Mouse (Mus musculus) liver, embryonic 15.5 days (tissue): ENCODE measurements around the gene Lrrn4. TPM values are rescaled to one million over a fixed set of nuclear protein-coding genes. Genes with fewer than 3 reads are reported as not detected.

ENCODE experiments used
- ATAC-seq: fragments of 200-750 bp; cut with Nextera tagmentation; 2 replicates; pipeline ENCODE4 v1.8.0; 2017; ENCODE audit warnings: moderate number of reproducible peaks, mild to moderate bottlenecking, moderate library complexity; ENCODE audit not compliant: insufficient read depth
- H3K27ac ChIP-seq: fragments of 300-500 bp; sonication (generic); replicated peaks from 2 replicates; pipeline ENCODE4 v1.5.1; 2015; ENCODE audit warnings: mild to moderate bottlenecking, inconsistent platforms
- H3K27me3 ChIP-seq: fragments of 300-500 bp; sonication (generic); 2 replicates; pipeline ENCODE4 v1.6.1; 2015; ENCODE audit warnings: mild to moderate bottlenecking, inconsistent platforms
- H3K36me3 ChIP-seq: fragments of 300-500 bp; sonication (generic); replicated peaks from 2 replicates; pipeline ENCODE4 v1.6.1; 2015; ENCODE audit warnings: moderate library complexity, mild to moderate bottlenecking, inconsistent platforms
- H3K4me1 ChIP-seq: fragments of 300-500 bp; sonication (generic); replicated peaks from 2 replicates; pipeline ENCODE4 v1.6.1; 2015; ENCODE audit warnings: inconsistent platforms
- H3K4me2 ChIP-seq: fragments of 300-500 bp; sonication (generic); 2 replicates; pipeline ENCODE4 v1.6.1; 2015; ENCODE audit warnings: moderate library complexity, mild to moderate bottlenecking, inconsistent platforms
- H3K4me3 ChIP-seq: fragments of 300-500 bp; sonication (generic); replicated peaks from 2 replicates; pipeline ENCODE4 v1.5.1; 2015; ENCODE audit warnings: mild to moderate bottlenecking, inconsistent platforms
- H3K9ac ChIP-seq: fragments of 300-500 bp; sonication (generic); 2 replicates; pipeline ENCODE4 v1.6.1; 2015; ENCODE audit warnings: moderate library complexity, mild to moderate bottlenecking, inconsistent platforms
- H3K9me3 ChIP-seq: fragments of 300-500 bp; sonication (generic); replicated peaks from 2 replicates; pipeline ENCODE4 v1.6.1; 2016; ENCODE audit warnings: inconsistent platforms
- WGBS: fragments of 180-500 bp; shearing (Covaris S2); methylation state at CpG from one replicate; pipeline ENCODE4 v1.1.7; 2015; ENCODE audit warnings: mixed read lengths; ENCODE audit not compliant: insufficient replicate concordance; 5-methylcytosine and 5-hydroxymethylcytosine counted together
- polyA plus RNA-seq: library from polyadenylated mRNA; unstranded; fragments of >200 nt; fragmentation: Nextera tagmentation; extraction: Ambion mirVana; gene quantifications from 2 replicates; pipeline ENCODE4 v1.2.1, GENCODE M21; 2015

The Lrrn4 gene
- polyA plus RNA-seq: 0.94 and 1.0 TPM in 2 replicates

GRCm38 (mm10) chr2:132880844-132881645 lies at the start of gene Lrrn4:
Lrrn4 (minus strand) TSS chr2:132880891.
- H3K36me3 ChIP-seq: no peaks in the 10 kb centered on the region
- peaks cover 54% of the 10 kb centered on the region for H3K27me3 ChIP-seq
- 21% methylated on average over 12 of the region's 12 CpGs for WGBS
- H3K4me2 ChIP-seq: peak within 1 kb of the TSS; percentile 63; the same call in 1 of the 2 replicates
- H3K27ac ChIP-seq: no peak within 1 kb of the TSS
- H3K4me1 ChIP-seq: no peaks in the 10 kb centered on the region; the same call in 1 of the 2 replicates
- no peak for ATAC-seq
- no peaks in the 10 kb centered on the region for H3K9me3 ChIP-seq
- H3K9ac ChIP-seq: no peak within 1 kb of the TSS
- no peak within 1 kb of the TSS for H3K4me3 ChIP-seq

DNA sequence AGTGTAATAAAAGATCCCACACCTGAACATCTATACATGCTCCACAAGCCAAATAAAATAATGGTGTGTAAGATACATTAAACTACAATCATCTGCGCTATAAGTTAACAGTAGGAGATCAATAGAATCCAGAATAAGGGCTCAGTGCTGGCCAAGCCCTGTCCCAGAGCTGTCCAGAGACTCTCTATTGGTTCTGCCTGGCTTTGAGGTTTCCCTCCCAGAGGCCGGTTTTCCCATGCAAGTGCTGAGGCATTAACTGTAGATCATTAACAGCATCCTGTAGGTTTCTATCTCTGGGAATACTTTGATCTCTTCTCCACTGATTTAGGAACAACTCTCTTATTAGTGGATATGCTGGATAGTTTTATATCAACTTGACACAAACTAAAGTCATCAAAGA lies 48.3 kb upstream of the Lrrn4 start:
- 61% methylated on average over 2 of the region's 2 CpGs for WGBS

GRCm38 (mm10) chr2:132927871-132928270 lies 47.2 kb upstream of the Lrrn4 start:
- 30% methylated on average over 2 of the region's 2 CpGs for WGBS
- H3K36me3 ChIP-seq: no peaks in the 10 kb centered on the region
- no peak overlapping the region for H3K4me3 ChIP-seq
- H3K4me1 ChIP-seq: no peaks in the 10 kb centered on the region
- H3K27me3 ChIP-seq: no peaks in the 10 kb centered on the region
- no peak overlapping the region for H3K27ac ChIP-seq
- no peak overlapping the region for H3K9ac ChIP-seq
- H3K4me2 ChIP-seq: no peak overlapping the region
- H3K9me3 ChIP-seq: no peaks in the 10 kb centered on the region
- no peak for ATAC-seq

More for the DNA sequence above, 48.3 kb upstream of the Lrrn4 start:
- H3K4me1 ChIP-seq: no peaks in the 10 kb centered on the region
- H3K27me3 ChIP-seq: no peaks in the 10 kb centered on the region
- H3K4me3 ChIP-seq: no peak overlapping the region
- no peaks in the 10 kb centered on the region for H3K36me3 ChIP-seq
- H3K9ac ChIP-seq: no peak overlapping the region
- ATAC-seq: no peak
- H3K27ac ChIP-seq: no peak overlapping the region
- no peak overlapping the region for H3K4me2 ChIP-seq
- no peaks in the 10 kb centered on the region for H3K9me3 ChIP-seq

GRCm38 (mm10) chr2:132927298-132927697 lies 46.6 kb upstream of the Lrrn4 start:
- no peaks in the 10 kb centered on the region for H3K36me3 ChIP-seq
- no peaks in the 10 kb centered on the region for H3K27me3 ChIP-seq
- H3K4me2 ChIP-seq: no peak overlapping the region
- no peak overlapping the region for H3K9ac ChIP-seq
- 50% methylated on average over 2 of the region's 2 CpGs for WGBS
- no peak for ATAC-seq
- no peaks in the 10 kb centered on the region for H3K9me3 ChIP-seq
- H3K27ac ChIP-seq: no peak overlapping the region
- H3K4me1 ChIP-seq: no peaks in the 10 kb centered on the region
- no peak overlapping the region for H3K4me3 ChIP-seq

DNA sequence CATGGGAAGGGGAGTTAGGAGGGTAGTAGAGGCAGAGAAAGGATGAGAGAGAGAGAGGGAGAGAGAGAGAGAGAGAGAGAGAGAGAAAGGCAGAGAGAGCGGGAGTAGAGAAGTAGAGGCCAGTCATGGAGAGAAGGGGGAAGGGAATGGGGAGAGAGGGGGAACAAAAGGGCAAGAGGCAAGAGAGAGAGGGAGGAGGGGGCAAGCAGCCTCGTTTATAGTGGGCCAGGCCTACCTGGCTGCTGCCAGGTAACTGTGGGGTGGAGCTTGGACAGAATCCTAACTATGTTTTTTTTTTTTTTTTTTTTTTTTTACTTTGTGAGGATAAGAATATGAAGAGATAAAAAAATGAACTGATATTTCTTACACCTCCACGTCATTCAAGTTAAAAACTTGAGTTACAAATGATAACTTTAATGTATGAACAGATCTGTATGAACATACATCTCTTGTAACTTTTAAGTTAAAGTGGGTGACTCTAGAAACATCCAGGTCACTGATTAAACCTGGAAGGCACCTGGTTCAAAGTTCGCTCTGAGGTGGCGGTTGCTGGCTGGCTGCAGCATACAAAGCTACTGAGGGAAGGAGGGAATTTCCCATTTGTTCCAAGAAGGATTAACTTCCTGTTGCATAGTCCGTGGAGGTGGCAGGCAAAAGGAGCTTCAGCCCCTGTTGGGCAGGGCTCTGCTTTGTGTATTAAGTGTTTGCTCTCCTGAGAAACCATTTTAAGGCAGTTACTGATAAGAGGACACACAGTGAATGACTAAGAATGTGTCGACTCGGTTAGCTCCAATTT lies 42.8 kb upstream of the Lrrn4 start:
- 38% methylated on average over 8 of the region's 8 CpGs for WGBS
- H3K4me3 ChIP-seq: no peak overlapping the region
- H3K9me3 ChIP-seq: no peaks in the 10 kb centered on the region
- no peak overlapping the region for H3K27ac ChIP-seq
- no peaks in the 10 kb centered on the region for H3K36me3 ChIP-seq
- H3K9ac ChIP-seq: no peak overlapping the region
- no peaks in the 10 kb centered on the region for H3K27me3 ChIP-seq
- no peak for ATAC-seq
- no peak overlapping the region for H3K4me2 ChIP-seq
- H3K4me1 ChIP-seq: no peaks in the 10 kb centered on the region

DNA sequence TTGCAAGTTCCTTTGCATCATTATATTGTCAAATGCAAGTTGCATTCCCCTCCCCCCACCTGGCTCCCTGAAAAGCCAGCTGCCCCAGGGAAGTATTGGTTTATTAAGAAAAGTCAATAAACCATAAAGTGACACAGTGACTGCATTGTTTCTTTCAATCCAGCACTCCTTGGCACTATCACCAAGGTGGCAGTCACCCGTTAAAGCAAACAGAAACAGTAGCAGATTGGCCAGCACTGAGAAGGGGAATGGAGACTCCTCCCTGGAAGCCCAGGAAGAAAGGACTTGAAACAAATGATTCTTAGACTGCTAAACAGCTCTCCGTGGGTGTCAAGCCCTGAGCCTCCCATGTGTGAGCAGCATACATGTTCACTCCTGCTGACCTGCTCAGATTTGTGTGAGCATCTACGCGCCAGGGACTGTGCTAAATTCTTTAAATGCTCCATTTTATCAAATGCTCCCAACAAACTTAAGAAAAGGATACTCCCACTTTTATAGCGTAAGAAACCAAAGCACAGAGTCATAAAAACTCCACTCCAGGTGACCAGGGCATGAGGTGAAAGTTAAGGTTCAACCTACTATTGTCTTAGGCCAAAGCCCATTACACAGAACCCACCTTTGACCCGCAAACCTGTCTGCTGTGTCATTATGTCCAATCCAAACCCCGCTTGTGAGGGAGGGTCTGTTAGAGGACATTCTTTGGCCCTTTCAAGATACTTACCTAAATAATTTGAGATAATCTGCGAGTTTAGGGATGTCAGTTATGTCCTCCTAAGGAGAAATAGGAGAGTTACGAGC lies 41.6 kb upstream of the Lrrn4 start:
- Histone ChIP-seq H3K36me3 (no peaks in the 10 kb centered on the region), H3K27ac (no peak overlapping the region), H3K27me3 (no peaks in the 10 kb centered on the region), H3K9me3 (no peaks in the 10 kb centered on the region), H3K4me1 (no peaks in the 10 kb centered on the region), H3K9ac (no peak overlapping the region), H3K4me2 (no peak overlapping the region), H3K4me3 (no peak overlapping the region)
- ATAC-seq: no peak
- 63% methylated on average over 9 of the region's 9 CpGs for WGBS

GRCm38 (mm10) chr2:132914785-132915184 lies 34.1 kb upstream of the Lrrn4 start:
- no peak for ATAC-seq
- Histone ChIP-seq H3K9ac (no peak overlapping the region), H3K36me3 (no peaks in the 10 kb centered on the region), H3K4me1 (no peaks in the 10 kb centered on the region), H3K27me3 (no peaks in the 10 kb centered on the region), H3K27ac (no peak overlapping the region), H3K4me3 (no peak overlapping the region), H3K4me2 (no peak overlapping the region), H3K9me3 (no peaks in the 10 kb centered on the region)
- WGBS: 60% methylated on average over 1 of the region's 1 CpGs

DNA sequence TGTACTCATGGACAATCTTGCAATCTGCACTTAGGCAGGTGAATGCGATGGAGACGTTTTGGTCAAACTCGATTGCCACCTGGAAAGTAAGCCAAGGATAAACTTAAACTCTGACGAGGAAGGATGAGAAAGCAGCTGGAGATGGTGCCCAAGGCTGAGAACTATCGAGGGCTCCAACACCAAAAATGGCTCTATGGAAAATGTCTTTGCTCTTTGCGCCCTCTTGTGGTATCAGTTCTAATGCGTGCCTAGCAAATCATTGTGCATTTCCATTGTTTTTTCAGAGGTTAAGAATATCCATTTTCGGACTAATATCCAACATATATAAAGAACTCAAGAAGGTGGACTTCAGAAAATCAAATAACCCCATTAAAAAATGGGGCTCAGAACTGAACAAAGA lies 26.1 kb upstream of the Lrrn4 start:
- WGBS: 13% methylated on average over 8 of the region's 8 CpGs
- ATAC-seq: no peak
- H3K27ac ChIP-seq: no peak overlapping the region
- H3K4me2 ChIP-seq: no peak overlapping the region
- no peaks in the 10 kb centered on the region for H3K9me3 ChIP-seq
- H3K4me3 ChIP-seq: no peak overlapping the region
- no peaks in the 10 kb centered on the region for H3K27me3 ChIP-seq
- H3K4me1 ChIP-seq: no peaks in the 10 kb centered on the region
- H3K9ac ChIP-seq: no peak overlapping the region
- no peaks in the 10 kb centered on the region for H3K36me3 ChIP-seq

GRCm38 (mm10) chr2:132904961-132905360 lies 24.3 kb upstream of the Lrrn4 start:
- 46% methylated on average over 2 of the region's 2 CpGs for WGBS
- Histone ChIP-seq H3K4me3 (no peak overlapping the region), H3K27me3 (no peaks in the 10 kb centered on the region), H3K9me3 (no peaks in the 10 kb centered on the region), H3K4me2 (no peak overlapping the region), H3K9ac (no peak overlapping the region), H3K36me3 (no peaks in the 10 kb centered on the region), H3K27ac (no peak overlapping the region), H3K4me1 (no peaks in the 10 kb centered on the region)
- ATAC-seq: no peak

- Histone ChIP-seq H3K9ac (no peak overlapping the region), H3K4me1 (no peaks in the 10 kb centered on the region), H3K9me3 (no peaks in the 10 kb centered on the region), H3K4me2 (no peak overlapping the region), H3K4me3 (no peak overlapping the region), H3K36me3 (no peaks in the 10 kb centered on the region), H3K27me3 (no peaks in the 10 kb centered on the region), H3K27ac (no peak overlapping the region)
- 26% methylated on average over 3 of the region's 3 CpGs for WGBS
- no peak for ATAC-seq
These were observed 22.8 kb upstream of the Lrrn4 start for GRCm38 (mm10) chr2:132903498-132903897.

- Histone ChIP-seq H3K4me2 (no peak overlapping the region), H3K4me3 (no peak overlapping the region), H3K9ac (no peak overlapping the region), H3K27me3 (no peaks in the 10 kb centered on the region), H3K36me3 (no peaks in the 10 kb centered on the region), H3K4me1 (no peaks in the 10 kb centered on the region), H3K9me3 (no peaks in the 10 kb centered on the region), H3K27ac (no peak overlapping the region)
- 54% methylated on average over 4 of the region's 4 CpGs for WGBS
- no peak for ATAC-seq
These were observed 21.4 kb upstream of the Lrrn4 start for GRCm38 (mm10) chr2:132902056-132902455.
